ENCODE assay signal across 28 mouse cellular contexts in genomic region chr12:71812567-71812966, GRCm38 (mm10). TPM values are rescaled to one million over a fixed set of nuclear protein-coding genes. Genes with fewer than 3 reads are reported as not detected.
DNase-seq lines count a peak whose midpoint lies in the region; ATAC-seq and TF ChIP-seq lines count a peak whose summit lies in the region.
"Had no signal": no experiment of that assay in that cellular context is flagged by ENCODE, and none has a peak within 500 bp of the region (broad histone marks: within the 10 kb centered on the region; RNA-seq: fewer than 3 reads in every experiment).

No protein-coding gene starts in this region.

- H3K4me1 ChIP-seq in heart, embryonic 12.5 days (replicated peaks) = peaks cover 41% of the 10 kb centered on the region
- H3K4me1 ChIP-seq in heart, embryonic 15.5 days (replicated peaks) = peaks cover 29% of the 10 kb centered on the region
- H3K4me1 ChIP-seq in testis, adult 2 months (ENCODE audit: control insufficient read depth, insufficient read depth, low read length) = peaks cover 4% of the 10 kb centered on the region
- H3K4me1 ChIP-seq: embryonic facial prominence, embryonic 13.5 days; forebrain, embryonic 12.5 days; forebrain, embryonic 15.5 days had no signal

- no peak overlapping the region for H3K4me3 ChIP-seq in heart, embryonic 12.5 days
- no peak overlapping the region for H3K4me3 ChIP-seq in heart, embryonic 15.5 days
- H3K4me3 ChIP-seq in testis, adult 2 months (ENCODE audit: control insufficient read depth, low read depth, low read length) = peak overlapping the region; percentile 45
- H3K4me3 ChIP-seq: embryonic facial prominence, embryonic 10.5 days; embryonic facial prominence, embryonic 13.5 days; erythroblast, embryonic 14.5 days; forebrain, embryonic 12.5 days; forebrain, embryonic 15.5 days had no signal

- DNase-seq in heart, postnatal 36 days = no peak
- DNase-seq in heart, postnatal 4 days = no peak
- DNase-seq in testis, postnatal 10 days (ENCODE audit: low spot score) = no peak
- DNase-seq: adrenal gland, adult 8-10 months; adrenal gland, postnatal 25 days; cerebellum, adult 11-12 months; cerebellum, adult 8-10 months; cerebellum, postnatal 10 days; cerebellum, postnatal 36 days; embryo, embryonic 11 days; gastrocnemius, postnatal 25 days; kidney, adult 18-20 months; kidney, adult 9 months had no signal

- no peak; the same call in 1 of the 2 replicates for ATAC-seq in heart, embryonic 12.5 days (ENCODE audit: insufficient number of reproducible peaks, low FRiP score)
- ATAC-seq in heart, embryonic 15.5 days (replicated peaks; ENCODE audit: insufficient number of reproducible peaks, insufficient read depth, low FRiP score, low read depth) = no peak
- ATAC-seq: activated CD4-positive, CD25-positive, alpha-beta regulatory T cell, adult 4 months; CD4-positive, CD25-positive, alpha-beta regulatory T cell, adult 4 months; forebrain, embryonic 15.5 days; hindbrain, postnatal 0 days; inflammation-experienced regulatory T-cells, adult 6 months; intestine, embryonic 16.5 days had no signal

- no peak for TF ChIP-seq CTCF in testis, adult 2 months (IDR thresholded peaks at IDR 0.05; ENCODE audit: control insufficient read depth, insufficient read depth, insufficient replicate concordance, low read depth, low read length)

- no peak overlapping the region for H3K4me2 ChIP-seq in heart, embryonic 12.5 days
- H3K4me2 ChIP-seq in heart, embryonic 15.5 days = no peak overlapping the region
- H3K4me2 ChIP-seq: embryonic facial prominence, embryonic 13.5 days; forebrain, embryonic 12.5 days; forebrain, embryonic 15.5 days; heart, embryonic 11.5 days; hindbrain, embryonic 14.5 days had no signal

- TF ChIP-seq POLR2A in testis, adult 2 months (IDR thresholded peaks at IDR 0.05; ENCODE audit: control insufficient read depth, low read depth, low read length) = no peak

- no peaks in the 10 kb centered on the region for H3K36me3 ChIP-seq in heart, embryonic 12.5 days
- no peaks in the 10 kb centered on the region for H3K36me3 ChIP-seq in heart, embryonic 15.5 days
- no peaks in the 10 kb centered on the region for H3K36me3 ChIP-seq in testis, adult 2 months (ENCODE audit: control insufficient read depth, insufficient read depth, low read length)
- H3K36me3 ChIP-seq: embryonic facial prominence, embryonic 10.5 days; embryonic facial prominence, embryonic 13.5 days; forebrain, embryonic 12.5 days; forebrain, embryonic 15.5 days had no signal

- intact Hi-C loops in heart, postnatal 36 days (cut with DNase I) = no loop called here

- H3K9me3 ChIP-seq in heart, embryonic 12.5 days (replicated peaks) = no peaks in the 10 kb centered on the region
- no peaks in the 10 kb centered on the region for H3K9me3 ChIP-seq in heart, embryonic 15.5 days (replicated peaks)
- H3K9me3 ChIP-seq: embryonic facial prominence, embryonic 10.5 days; embryonic facial prominence, embryonic 13.5 days; forebrain, embryonic 12.5 days; forebrain, embryonic 15.5 days had no signal

- H3K27me3 ChIP-seq in heart, embryonic 12.5 days (replicated peaks) = no peaks in the 10 kb centered on the region
- no peaks in the 10 kb centered on the region for H3K27me3 ChIP-seq in heart, embryonic 15.5 days
- no peaks in the 10 kb centered on the region for H3K27me3 ChIP-seq in testis, adult 2 months (ENCODE audit: control insufficient read depth, insufficient read depth, low read length)
- H3K27me3 ChIP-seq: embryonic facial prominence, embryonic 13.5 days; forebrain, embryonic 12.5 days; forebrain, embryonic 15.5 days had no signal

- no peak overlapping the region for H3K9ac ChIP-seq in heart, embryonic 12.5 days
- no peak overlapping the region for H3K9ac ChIP-seq in heart, embryonic 15.5 days
- H3K9ac ChIP-seq: embryonic facial prominence, embryonic 13.5 days; forebrain, embryonic 12.5 days; forebrain, embryonic 15.5 days; hindbrain, embryonic 14.5 days had no signal

- H3K27ac ChIP-seq in heart, embryonic 12.5 days (ENCODE audit: poor library complexity, severe bottlenecking) = peak overlapping the region; percentile 69
- peak overlapping the region; percentile 34; the same call in 1 of the 2 replicates for H3K27ac ChIP-seq in heart, embryonic 15.5 days
- H3K27ac ChIP-seq in testis, adult 2 months (ENCODE audit: control insufficient read depth, insufficient read depth, low read depth, low read length) = no peak overlapping the region
- H3K27ac ChIP-seq: embryonic facial prominence, embryonic 10.5 days; embryonic facial prominence, embryonic 13.5 days; forebrain, embryonic 12.5 days; forebrain, embryonic 15.5 days; hindbrain, embryonic 14.5 days; hindbrain, postnatal 0 days had no signal

- 60% methylated on average over 14 of the region's 14 CpGs for WGBS in heart, embryonic 12.5 days
- WGBS in heart, embryonic 15.5 days = 58% methylated on average over 14 of the region's 14 CpGs

RNA-seq across cellular contexts. Expression of gene Daam1, which starts 18.3 kb away (rescaled TPM):
- polyA plus RNA-seq in heart, embryonic 12.5 days (2016; fragmentation: Nextera tagmentation; extraction: Ambion mirVana) = 23.1 and 23.3 TPM in 2 replicates
- total RNA-seq in heart, postnatal 36 days (2021) = 10 to 100 TPM; 68.1 to 82.1 TPM
- polyA plus RNA-seq in heart, embryonic 15.5 days (2015; fragmentation: Nextera tagmentation; extraction: Ambion mirVana) = 20.9 and 21.4 TPM in 2 replicates
- 10 to 100 TPM; 88.8 to 92.1 TPM for total RNA-seq in heart, postnatal 4 days (2021)
- polyA plus RNA-seq in testis, adult 2 months (2012; rRNA removed) = 5.5 and 6.6 TPM in 2 replicates
